In the genomic region with DNA sequence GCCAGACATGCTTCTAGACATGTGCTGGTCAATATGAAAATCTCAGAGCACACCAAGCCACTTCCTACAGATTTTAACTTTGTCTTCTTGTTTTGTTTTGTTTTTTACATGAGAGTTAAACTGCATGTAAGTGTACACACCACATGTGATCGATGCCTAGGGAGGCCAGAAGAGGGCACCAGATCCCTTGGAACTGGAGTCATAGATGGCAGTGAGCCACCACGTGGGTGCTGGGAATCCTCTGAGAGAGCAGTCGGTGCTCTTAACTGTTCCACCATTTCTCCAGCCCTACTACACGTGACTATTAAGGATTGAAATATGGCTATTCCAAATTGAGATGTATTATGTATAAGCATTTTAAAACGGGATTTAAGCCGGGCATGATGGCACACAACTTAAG, we compare ENCODE assay signal across 10 mouse cellular contexts. TPM values are rescaled to one million over a fixed set of nuclear protein-coding genes. Genes with fewer than 3 reads are reported as not detected.
DNase-seq lines count a peak whose midpoint lies in the region; ATAC-seq and TF ChIP-seq lines count a peak whose summit lies in the region.
"Had no signal": no experiment of that assay in that cellular context is flagged by ENCODE, and none has a peak within 500 bp of the region (broad histone marks: within the 10 kb centered on the region; RNA-seq: fewer than 3 reads in every experiment).

No protein-coding gene starts in this region.

- WGBS in hindbrain, postnatal 0 days, result 80% methylated on average over 6 of the region's 6 CpGs
- WGBS in hindbrain, embryonic 14.5 days, result 85% methylated on average over 6 of the region's 6 CpGs
- WGBS in forebrain, embryonic 16.5 days, result 82% methylated on average over 6 of the region's 6 CpGs

- H3K36me3 ChIP-seq in hindbrain, postnatal 0 days (ENCODE audit: insufficient read depth, low read length), result no peaks in the 10 kb centered on the region
- H3K36me3 ChIP-seq in hindbrain, embryonic 14.5 days (replicated peaks; ENCODE audit: control insufficient read depth, insufficient read depth), result no peaks in the 10 kb centered on the region
- H3K36me3 ChIP-seq in forebrain, embryonic 16.5 days (ENCODE audit: control insufficient read depth, insufficient read depth), result no peaks in the 10 kb centered on the region
- H3K36me3 ChIP-seq: hindbrain, embryonic 13.5 days; midbrain, embryonic 12.5 days had no signal

- no peak overlapping the region for H3K4me3 ChIP-seq in hindbrain, postnatal 0 days (ENCODE audit: low read length)
- H3K4me3 ChIP-seq in hindbrain, embryonic 14.5 days (replicated peaks; ENCODE audit: low read length), result no peak overlapping the region
- no peak overlapping the region for H3K4me3 ChIP-seq in forebrain, embryonic 16.5 days (replicated peaks; ENCODE audit: low read length)

- TF ChIP-seq CTCF in hindbrain, postnatal 0 days (IDR thresholded peaks at IDR 0.05; ENCODE audit: low read depth), result peak; percentile 48

- no peak overlapping the region for H3K4me2 ChIP-seq in hindbrain, postnatal 0 days (ENCODE audit: low read depth, low read length)
- no peak overlapping the region for H3K4me2 ChIP-seq in hindbrain, embryonic 14.5 days (replicated peaks)
- no peak overlapping the region for H3K4me2 ChIP-seq in forebrain, embryonic 16.5 days (ENCODE audit: low read length)

- DNase-seq in hindbrain, postnatal 0 days (ENCODE audit: low spot score), result no peak
- no peak for DNase-seq in hindbrain, embryonic 14.5 days (ENCODE audit: low spot score)
- peak; percentile 51 for DNase-seq in thymus, postnatal 4 days
- no peak for DNase-seq in thymus, postnatal 25 days
- DNase-seq in ZHBTc4 (ENCODE audit: low read depth, low spot score), result peak; percentile 87
- no peak for DNase-seq in urinary bladder, postnatal 14 days (ENCODE audit: low spot score)

- no peak overlapping the region for H3K9ac ChIP-seq in hindbrain, postnatal 0 days (replicated peaks; ENCODE audit: low read length)
- no peak overlapping the region for H3K9ac ChIP-seq in hindbrain, embryonic 14.5 days
- no peak overlapping the region for H3K9ac ChIP-seq in forebrain, embryonic 16.5 days (replicated peaks; ENCODE audit: low read depth, low read length)

- H3K27me3 ChIP-seq in hindbrain, postnatal 0 days (ENCODE audit: insufficient read depth, low read length), result no peaks in the 10 kb centered on the region
- no peaks in the 10 kb centered on the region for H3K27me3 ChIP-seq in hindbrain, embryonic 14.5 days (ENCODE audit: control insufficient read depth, insufficient read depth, low read length)
- H3K27me3 ChIP-seq in forebrain, embryonic 16.5 days (replicated peaks; ENCODE audit: control insufficient read depth, insufficient read depth, low read length), result no peaks in the 10 kb centered on the region
- H3K27me3 ChIP-seq: hindbrain, embryonic 13.5 days; limb, embryonic 13.5 days; midbrain, embryonic 12.5 days had no signal

- no peak overlapping the region for H3K27ac ChIP-seq in hindbrain, postnatal 0 days
- no peak overlapping the region for H3K27ac ChIP-seq in hindbrain, embryonic 14.5 days
- no peak overlapping the region for H3K27ac ChIP-seq in forebrain, embryonic 16.5 days (ENCODE audit: low read length)
- H3K27ac ChIP-seq: hindbrain, embryonic 13.5 days; limb, embryonic 13.5 days; midbrain, embryonic 12.5 days had no signal

- H3K4me1 ChIP-seq in hindbrain, postnatal 0 days (ENCODE audit: insufficient read depth, low read length), result no peaks in the 10 kb centered on the region
- peaks cover 6% of the 10 kb centered on the region; the same call in 1 of the 2 replicates for H3K4me1 ChIP-seq in hindbrain, embryonic 14.5 days (replicated peaks; ENCODE audit: control insufficient read depth, insufficient read depth, low read length)
- peaks cover 8% of the 10 kb centered on the region; the same call in 1 of the 2 replicates for H3K4me1 ChIP-seq in forebrain, embryonic 16.5 days (replicated peaks; ENCODE audit: control insufficient read depth, insufficient read depth, low read length)

- H3K9me3 ChIP-seq in hindbrain, postnatal 0 days (ENCODE audit: low read length), result no peaks in the 10 kb centered on the region
- H3K9me3 ChIP-seq in hindbrain, embryonic 14.5 days (ENCODE audit: control insufficient read depth, low read length), result no peaks in the 10 kb centered on the region
- H3K9me3 ChIP-seq in forebrain, embryonic 16.5 days (ENCODE audit: control insufficient read depth, low read length), result no peaks in the 10 kb centered on the region
- H3K9me3 ChIP-seq: hindbrain, embryonic 13.5 days; limb, embryonic 13.5 days; midbrain, embryonic 12.5 days had no signal

- ATAC-seq in hindbrain, postnatal 0 days, result no peak
- no peak for ATAC-seq in hindbrain, embryonic 14.5 days (ENCODE audit: low FRiP score)
- no peak for ATAC-seq in forebrain, embryonic 16.5 days

RNA-seq across cellular contexts. Expression of a gene that starts 2.0 kb away (rescaled TPM):
- total RNA-seq in hindbrain, postnatal 0 days (2014; rRNA removed), result 15.0 and 23.0 TPM in 2 replicates
- polyA plus RNA-seq in hindbrain, postnatal 0 days (2015; fragmentation: Nextera tagmentation; extraction: Ambion mirVana), result 17.1 and 20.9 TPM in 2 replicates
- 12.2 and 16.0 TPM in 2 replicates for polyA plus RNA-seq in hindbrain, embryonic 14.5 days (2014; fragmentation: Nextera tagmentation; extraction: Ambion mirVana)
- 14.0 and 15.9 TPM in 2 replicates for polyA plus RNA-seq in forebrain, embryonic 16.5 days (2015; fragmentation: Nextera tagmentation; extraction: Ambion mirVana)

RNA-seq across cellular contexts. Expression of a gene that starts 11.4 kb away (rescaled TPM):
- total RNA-seq in hindbrain, postnatal 0 days (2014; rRNA removed), result 12.4 and 14.3 TPM in 2 replicates
- 13.8 and 16.4 TPM in 2 replicates for polyA plus RNA-seq in hindbrain, postnatal 0 days (2015; fragmentation: Nextera tagmentation; extraction: Ambion mirVana)
- polyA plus RNA-seq in hindbrain, embryonic 14.5 days (2014; fragmentation: Nextera tagmentation; extraction: Ambion mirVana), result 10.2 and 10.5 TPM in 2 replicates
- 3.7 and 4.3 TPM in 2 replicates for polyA plus RNA-seq in forebrain, embryonic 16.5 days (2015; fragmentation: Nextera tagmentation; extraction: Ambion mirVana)

RNA-seq across cellular contexts. Expression of a gene that starts 53.3 kb away (rescaled TPM):
- total RNA-seq in hindbrain, postnatal 0 days (2014; rRNA removed), result 33.3 and 41.6 TPM in 2 replicates
- 63.5 and 65.2 TPM in 2 replicates for polyA plus RNA-seq in hindbrain, postnatal 0 days (2015; fragmentation: Nextera tagmentation; extraction: Ambion mirVana)
- polyA plus RNA-seq in hindbrain, embryonic 14.5 days (2014; fragmentation: Nextera tagmentation; extraction: Ambion mirVana), result 67.6 and 69.7 TPM in 2 replicates
- polyA plus RNA-seq in forebrain, embryonic 16.5 days (2015; fragmentation: Nextera tagmentation; extraction: Ambion mirVana), result 71.4 and 73.3 TPM in 2 replicates

Comparison
In these comparisons a context has a peak if more than half of its experiments do, and no peak if none do; other contexts are left out.
1. DNase-seq: peak in thymus, postnatal 4 days (single experiment) and ZHBTc4 (single experiment); none in hindbrain, postnatal 0 days (single experiment), hindbrain, embryonic 14.5 days (single experiment), thymus, postnatal 25 days (single experiment) and urinary bladder, postnatal 14 days (single experiment).